Mouse (Mus musculus) layer of hippocampus, postnatal 25 days (tissue): ENCODE data around the gene Notch3. TPM values are rescaled to one million over a fixed set of nuclear protein-coding genes. Genes with fewer than 3 reads are reported as not detected.
"Not testable (repeated sequence)": the region's sequence is repeated elsewhere in the genome, so short reads cannot be mapped to it uniquely, and the experiment has no call there.

Source experiments
- DNase-seq, 2 experiments: peaks; one replicate each; pipeline ENCODE4 v3.0.0; 2022; ENCODE audit warnings: mixed read lengths in 2 of 2, low spot score in 1 of 2; ENCODE audit errors: extremely low spot score in 1 of 2
- total RNA-seq, 2 experiments: library from RNA; stranded (reverse); gene quantifications; 2 replicates each; pipeline ENCODE4 v1.2.3; 2021

Gene Notch3
- total RNA-seq, 2 experiments from 2014 or later, result 7.0 to 10.3 TPM

GRCm38 (mm10) chr17:32120771-32121532 lies 45.7 kb downstream of the Notch3 start:
- DNase-seq, result no peak

- DNase-seq, result peak in 1 of 2 experiments; percentile 36
These were observed 47.5 kb downstream of the Notch3 start for GRCm38 (mm10) chr17:32119196-32119595.

- DNase-seq, result no peak
These were observed 48.2 kb downstream of the Notch3 start for GRCm38 (mm10) chr17:32118484-32118883.

GRCm38 (mm10) chr17:32117872-32118421 lies 48.7 kb downstream of the Notch3 start:
- DNase-seq, result peak; percentile 23 to 29

GRCm38 (mm10) chr17:32117287-32117871 lies 49.3 kb downstream of the Notch3 start:
- DNase-seq, result no peak

GRCm38 (mm10) chr17:32116586-32117286 lies 49.9 kb downstream of the Notch3 start:
- DNase-seq, result no peak

GRCm38 (mm10) chr17:32114486-32114885 lies 52.2 kb downstream of the Notch3 start:
- DNase-seq, result not testable (repeated sequence)

- peak in 1 of 2 experiments; percentile 24 for DNase-seq
These were observed 52.9 kb downstream of the Notch3 start for GRCm38 (mm10) chr17:32113523-32114421.

GRCm38 (mm10) chr17:32113255-32113522 lies 53.5 kb downstream of the Notch3 start:
- no peak for DNase-seq

- DNase-seq, result no peak
These were observed 54.0 kb downstream of the Notch3 start for GRCm38 (mm10) chr17:32112434-32113254.

GRCm38 (mm10) chr17:32110980-32111780 lies 55.5 kb downstream of the Notch3 start:
- no peak for DNase-seq

- DNase-seq, result no peak
These were observed 56.2 kb downstream of the Notch3 start for GRCm38 (mm10) chr17:32110424-32110823.

GRCm38 (mm10) chr17:32109201-32109940 lies 57.3 kb downstream of the Notch3 start:
- DNase-seq, result no peak

- DNase-seq, result not testable (repeated sequence)
These were observed 58.2 kb downstream of the Notch3 start for GRCm38 (mm10) chr17:32108320-32109011.

- DNase-seq, result no peak
These were observed 58.8 kb downstream of the Notch3 start for GRCm38 (mm10) chr17:32107877-32108276.

GRCm38 (mm10) chr17:32106358-32106757 lies 60.3 kb downstream of the Notch3 start:
- DNase-seq, result no peak

GRCm38 (mm10) chr17:32103054-32103453 lies 63.6 kb downstream of the Notch3 start:
- DNase-seq, result no peak
